Mouse (Mus musculus) cerebellum, postnatal 36 days (tissue): ENCODE measurements around the gene Dkk1.
"Not testable (repeated sequence)": the region's sequence is repeated elsewhere in the genome, so short reads cannot be mapped to it uniquely, and the experiment has no call there.

Experiments
- DNase-seq, 2 experiments: peaks; one replicate each; pipeline ENCODE4 v3.0.0; 2021 to 2022; ENCODE audit warnings: mixed read lengths in 2 of 2

The Dkk1 gene

DNA sequence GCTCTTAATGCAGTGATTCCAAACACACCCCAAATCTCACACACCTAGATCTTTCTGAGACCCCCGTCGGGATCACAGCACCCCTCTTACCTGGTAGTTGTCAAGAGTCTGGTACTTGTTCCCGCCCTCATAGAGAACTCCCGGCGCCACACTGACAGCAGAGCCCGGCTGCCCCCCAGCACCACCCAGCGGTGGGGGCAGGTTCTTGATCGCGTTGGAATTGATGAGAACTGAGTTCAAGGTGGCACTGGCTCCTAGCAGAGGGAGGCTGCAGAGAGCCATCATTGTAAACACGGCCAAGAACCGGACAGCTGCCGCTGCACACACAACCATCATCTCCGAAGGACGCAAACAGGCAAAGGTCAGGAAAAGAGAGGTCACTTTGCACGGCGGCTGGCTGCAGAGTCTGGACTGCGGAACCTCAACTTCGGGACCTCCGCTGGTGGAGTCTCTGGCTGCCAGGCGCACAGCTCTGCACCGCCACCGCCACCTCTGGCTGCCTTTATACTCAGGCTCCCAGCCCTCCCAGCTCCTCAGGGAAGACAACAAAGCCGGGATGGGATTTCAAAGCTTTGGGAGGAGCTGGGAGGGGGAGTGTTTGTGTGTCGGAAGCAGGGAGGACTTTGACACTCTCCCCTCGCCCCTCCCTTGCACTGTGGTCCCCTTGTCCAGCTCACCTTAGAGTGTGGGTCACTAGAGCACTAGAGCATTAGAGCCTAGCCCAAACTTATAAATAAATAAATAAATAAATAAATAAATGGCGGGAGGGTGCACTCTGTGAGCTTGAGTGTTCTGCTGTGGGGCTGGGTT lies at the start of gene Dkk1:
Dkk1 (minus strand) TSS at position 622 of the 810 bp plus-strand sequence.
- no peak for DNase-seq

GRCm38 (mm10) chr19:30586366-30586765 lies 36.9 kb upstream of the Dkk1 start:
- DNase-seq, result no peak

GRCm38 (mm10) chr19:30564516-30564915 lies 15.1 kb upstream of the Dkk1 start:
- no peak for DNase-seq

DNA sequence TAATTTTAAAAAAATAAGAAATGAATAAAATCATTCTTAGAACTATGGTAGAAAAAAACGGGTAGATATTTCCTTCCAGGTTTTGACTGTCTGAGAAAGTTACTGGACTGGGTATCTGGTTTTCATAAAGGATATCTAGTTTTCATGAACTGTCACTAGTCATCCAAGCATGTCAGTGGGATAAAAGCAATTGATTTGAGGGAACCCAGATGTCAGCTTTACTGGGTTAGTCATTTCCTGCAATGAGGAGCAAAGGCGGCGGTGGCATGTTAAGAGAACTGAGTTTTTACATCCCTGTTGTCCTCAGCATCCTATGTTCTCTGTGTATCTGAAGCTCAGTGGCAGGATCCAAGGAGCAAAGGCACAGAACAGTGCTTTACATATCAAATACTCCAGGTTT lies 14.4 kb upstream of the Dkk1 start:
- DNase-seq, result no peak

DNA sequence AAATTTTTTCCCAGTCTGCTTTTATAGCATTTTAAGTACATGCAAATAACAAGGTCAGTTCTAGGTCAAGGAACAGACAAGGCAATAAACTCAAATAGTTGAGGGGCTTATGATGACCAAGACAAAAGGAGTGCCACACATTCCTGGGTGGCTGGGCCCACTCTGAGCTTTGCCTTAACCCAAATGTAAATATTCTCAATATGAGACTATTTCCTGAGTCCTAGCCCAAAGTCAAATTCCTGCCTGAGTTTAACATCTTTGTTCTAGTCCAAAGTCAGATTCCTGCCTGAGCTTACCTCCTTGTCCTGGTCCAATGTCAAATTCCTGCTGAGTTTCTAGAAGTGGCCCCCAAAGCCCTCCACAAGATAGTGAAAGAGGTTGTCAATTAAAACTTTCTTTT lies 8.6 kb upstream of the Dkk1 start:
- no peak for DNase-seq

GRCm38 (mm10) chr19:30554467-30554881 lies 5.0 kb upstream of the Dkk1 start:
- peak; percentile 49 to 62 for DNase-seq

GRCm38 (mm10) chr19:30553740-30554139 lies 4.3 kb upstream of the Dkk1 start:
- no peak for DNase-seq

- DNase-seq, result no peak
These were observed 2.8 kb upstream of the Dkk1 start for GRCm38 (mm10) chr19:30552260-30552659.

GRCm38 (mm10) chr19:30549854-30550647 lies 586 bp upstream of the Dkk1 start:
- DNase-seq, result no peak

- no peak for DNase-seq
These were observed 938 bp downstream of the Dkk1 start for GRCm38 (mm10) chr19:30548411-30549043.

DNA sequence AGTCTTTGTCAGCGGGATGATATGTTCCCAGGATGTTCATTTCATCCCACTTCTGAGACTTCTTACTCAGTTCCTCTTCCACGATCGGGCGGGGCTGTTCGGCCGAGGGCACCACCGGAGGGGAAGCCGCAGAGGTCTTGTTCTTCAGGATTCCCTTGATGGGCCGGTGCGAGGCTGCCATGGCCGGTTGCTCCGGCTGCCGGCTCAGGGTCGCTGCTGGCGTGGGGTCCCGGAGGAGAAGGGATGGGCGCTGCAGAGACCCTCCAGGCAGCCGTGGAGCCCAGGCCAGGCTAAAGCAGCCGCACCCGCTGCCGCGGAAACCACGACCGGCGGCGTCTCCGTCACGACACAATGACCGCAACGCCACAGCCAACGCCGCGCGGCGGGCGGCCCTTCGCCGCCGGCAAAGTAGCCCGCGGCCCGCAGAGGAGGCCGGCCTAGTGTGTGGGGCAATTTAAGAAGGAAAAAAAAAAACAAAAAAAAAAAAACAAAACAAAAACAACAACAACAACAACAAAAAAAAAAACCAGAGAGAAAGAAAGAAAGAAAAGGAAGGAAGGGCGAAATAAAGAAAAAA lies 10.0 kb downstream of the Dkk1 start:
- DNase-seq, result not testable (repeated sequence)

DNA sequence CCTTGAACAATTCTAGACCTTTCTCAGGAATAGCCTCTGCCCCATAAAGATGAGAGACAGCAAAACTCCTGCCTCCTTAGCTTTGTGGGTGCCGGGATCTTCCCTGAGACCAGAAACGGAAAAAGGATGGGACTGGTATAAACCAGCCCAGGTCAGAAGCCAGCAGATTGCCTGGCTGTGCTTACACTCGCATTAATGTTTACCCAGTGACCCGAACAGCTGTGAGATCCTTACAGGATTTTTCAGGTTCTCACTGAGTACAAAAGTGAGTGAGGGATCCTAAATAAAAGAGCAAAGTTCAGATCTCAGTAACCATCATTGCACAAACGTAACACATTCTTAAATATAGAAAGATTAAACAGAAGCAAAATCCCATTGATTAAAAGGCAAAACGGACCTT lies 32.7 kb downstream of the Dkk1 start:
- no peak for DNase-seq

DNA sequence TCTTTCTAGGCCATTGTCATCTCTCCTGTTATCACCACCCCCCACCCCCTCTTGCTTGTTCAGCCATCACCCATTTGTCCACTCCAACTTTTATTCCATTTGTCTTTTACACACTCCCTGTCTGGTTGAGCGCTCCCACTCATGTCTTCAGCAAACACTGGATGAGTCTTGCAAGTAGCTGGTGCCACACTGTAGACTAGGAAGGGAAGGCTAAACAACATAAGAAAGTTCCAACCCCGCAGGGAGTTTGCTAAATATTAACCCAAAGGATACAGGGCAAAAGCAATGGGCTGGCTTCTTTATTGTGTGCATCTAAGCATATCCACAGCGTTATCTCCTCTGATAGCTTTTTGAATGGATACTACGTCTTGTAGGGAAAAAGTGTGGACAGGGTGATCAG lies 39.0 kb downstream of the Dkk1 start:
- no peak for DNase-seq

DNA sequence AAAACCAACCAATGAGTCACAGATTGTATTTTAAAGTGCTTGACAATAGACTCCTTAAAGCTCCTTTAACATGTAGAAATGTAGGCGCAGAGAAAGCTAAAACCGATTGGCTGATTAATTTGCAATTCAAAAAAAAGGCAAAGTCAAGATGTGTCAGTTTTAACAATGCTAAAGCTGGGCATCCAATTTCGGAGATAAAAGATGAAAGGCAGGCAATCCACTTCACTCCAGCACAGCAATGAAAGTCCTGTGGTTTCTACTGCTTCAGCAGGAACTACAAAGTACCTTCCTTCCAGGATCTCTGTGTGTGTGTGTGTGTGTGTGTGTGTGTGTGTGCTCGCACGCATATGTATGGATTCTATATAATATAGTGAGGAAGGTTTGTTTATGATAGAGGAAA lies 44.0 kb downstream of the Dkk1 start:
- no peak for DNase-seq
